Mouse (Mus musculus) lung, postnatal 0 days (tissue): ENCODE measurements around the gene Exoc6. TPM values are rescaled to one million over a fixed set of nuclear protein-coding genes. Genes with fewer than 3 reads are reported as not detected.

ENCODE experiments used
- ATAC-seq: fragments of 200-750 bp; cut with Nextera tagmentation; 2 replicates; pipeline ENCODE4 v1.8.0; 2017; ENCODE audit warnings: moderate library complexity
- DNase-seq: peaks from one replicate; pipeline ENCODE4 v3.0.0-alpha.2; 2016; ENCODE audit warnings: low spot score
- H3K27ac ChIP-seq: fragments of 300-500 bp; sonication (generic); 2 replicates; pipeline ENCODE4 v1.5.1; 2014; ENCODE audit warnings: antibody characterized with exemption, mild to moderate bottlenecking, low read length, mixed read lengths
- H3K27me3 ChIP-seq: fragments of 300-500 bp; sonication (generic); replicated peaks from 2 replicates; pipeline ENCODE4 v1.6.1; 2014; ENCODE audit warnings: low read length, mixed read lengths; ENCODE audit not compliant: insufficient read depth
- H3K36me3 ChIP-seq: fragments of 300-500 bp; sonication (generic); 2 replicates; pipeline ENCODE4 v1.6.1; 2014; ENCODE audit warnings: low read length, mixed read lengths; ENCODE audit not compliant: insufficient read depth
- H3K4me1 ChIP-seq: fragments of 300-500 bp; sonication (generic); 2 replicates; pipeline ENCODE4 v1.6.1; 2014; ENCODE audit warnings: antibody characterized with exemption, low read depth, low read length, mixed read lengths; ENCODE audit not compliant: insufficient read depth
- H3K4me2 ChIP-seq: fragments of 300-500 bp; sonication (generic); replicated peaks from 2 replicates; pipeline ENCODE4 v1.6.1; 2014; ENCODE audit warnings: low read depth, mild to moderate bottlenecking, low read length, moderate library complexity, mixed read lengths
- H3K4me3 ChIP-seq: fragments of 300-500 bp; sonication (generic); 2 replicates; pipeline ENCODE4 v1.5.1; 2014; ENCODE audit warnings: low read depth, low read length
- H3K9ac ChIP-seq: fragments of 300-500 bp; sonication (generic); replicated peaks from 2 replicates; pipeline ENCODE4 v1.6.1; 2014; ENCODE audit warnings: low read depth, mild to moderate bottlenecking
- H3K9me3 ChIP-seq: fragments of 300-500 bp; sonication (generic); 2 replicates; pipeline ENCODE4 v1.6.1; 2016; ENCODE audit warnings: low read length, mixed read lengths
- CTCF ChIP-seq: IDR thresholded peaks from 2 replicates; pipeline ENCODE4 v1.5.1; 2016; ENCODE audit warnings: antibody characterized with exemption, mild to moderate bottlenecking
- EP300 ChIP-seq: IDR thresholded peaks from 2 replicates; pipeline ENCODE4 v1.6.1; 2016; ENCODE audit warnings: antibody characterized with exemption, mild to moderate bottlenecking, control low read depth
- WGBS: fragments of 180-500 bp; shearing (Covaris S2); extraction: QIAGEN DNeasy Blood & Tissue Kit; methylation state at CpG from one replicate; pipeline ENCODE4 v1.1.7; 2014; 5-methylcytosine and 5-hydroxymethylcytosine counted together
- polyA plus RNA-seq: library from polyadenylated mRNA; unstranded; fragments of >200 nt; fragmentation: Nextera tagmentation; extraction: Ambion mirVana; gene quantifications from 2 replicates; pipeline ENCODE4 v1.2.1, GENCODE M21; 2015

Exoc6 gene
- polyA plus RNA-seq, 1 experiment from 2014 or later: 11.3 TPM

- H3K36me3 ChIP-seq: no peaks in the 10 kb centered on the region
- no peaks in the 10 kb centered on the region for H3K9me3 ChIP-seq
- DNase-seq (no peak), ATAC-seq (no peak)
- no peak overlapping the region for H3K4me2 ChIP-seq
- no peaks in the 10 kb centered on the region for H3K27me3 ChIP-seq
- H3K9ac ChIP-seq: no peak overlapping the region
- H3K4me1 ChIP-seq: no peaks in the 10 kb centered on the region
- H3K4me3 ChIP-seq: no peak overlapping the region
- H3K27ac ChIP-seq: no peak overlapping the region
- TF ChIP-seq CTCF (no peak), EP300 (no peak)
- WGBS: 13% methylated on average over 1 of the region's 1 CpGs
These were observed 168.9 kb downstream of the Exoc6 start for GRCm38 (mm10) chr19:37719166-37719565.

- Histone ChIP-seq H3K27me3 (no peaks in the 10 kb centered on the region), H3K4me2 (no peak overlapping the region), H3K36me3 (no peaks in the 10 kb centered on the region), H3K9me3 (no peaks in the 10 kb centered on the region), H3K27ac (no peak overlapping the region), H3K9ac (no peak overlapping the region), H3K4me1 (no peaks in the 10 kb centered on the region), H3K4me3 (no peak overlapping the region)
- TF ChIP-seq EP300: no peak
- no peak for TF ChIP-seq CTCF
- ATAC-seq: no peak
- 98% methylated on average over 5 of the region's 5 CpGs for WGBS
- no peak for DNase-seq
These were observed 174.4 kb downstream of the Exoc6 start for GRCm38 (mm10) chr19:37724591-37724990.

GRCm38 (mm10) chr19:37726585-37726984, 176.4 kb downstream of the Exoc6 start:
- no peak for TF ChIP-seq CTCF
- no peak for TF ChIP-seq EP300
- Histone ChIP-seq H3K27ac (no peak overlapping the region), H3K4me2 (no peak overlapping the region), H3K27me3 (no peaks in the 10 kb centered on the region), H3K4me3 (no peak overlapping the region), H3K4me1 (no peaks in the 10 kb centered on the region), H3K36me3 (no peaks in the 10 kb centered on the region), H3K9me3 (no peaks in the 10 kb centered on the region), H3K9ac (no peak overlapping the region)
- 88% methylated on average over 7 of the region's 7 CpGs for WGBS
- DNase-seq (no peak), ATAC-seq (no peak)

GRCm38 (mm10) chr19:37727366-37727765, 177.1 kb downstream of the Exoc6 start:
- H3K9ac ChIP-seq: no peak overlapping the region
- H3K4me1 ChIP-seq: no peaks in the 10 kb centered on the region
- ATAC-seq (no peak), DNase-seq (no peak)
- no peak overlapping the region for H3K4me3 ChIP-seq
- no peaks in the 10 kb centered on the region for H3K36me3 ChIP-seq
- no peaks in the 10 kb centered on the region for H3K9me3 ChIP-seq
- H3K27me3 ChIP-seq: no peaks in the 10 kb centered on the region
- H3K27ac ChIP-seq: no peak overlapping the region
- H3K4me2 ChIP-seq: no peak overlapping the region
- TF ChIP-seq EP300 (no peak), CTCF (no peak)
- WGBS: 86% methylated on average over 2 of the region's 2 CpGs

Other genes with a start within 250 kb of the Exoc6 start
- gene Ide, start 212.6 kb upstream of the Exoc6 start, polyA plus RNA-seq: 15.6 and 19.7 TPM in 2 replicates
- 2.1 and 3.2 TPM in 2 replicates for gene Kif11, start 174.0 kb upstream of the Exoc6 start, polyA plus RNA-seq
- gene Hhex, start 115.6 kb upstream of the Exoc6 start, polyA plus RNA-seq: 23.4 and 30.6 TPM in 2 replicates
- gene Cyp26c1, start 135.2 kb downstream of the Exoc6 start, polyA plus RNA-seq: not detected in 2 replicates
- 0.14 TPM in 1 of 2 replicates, not detected in the other for gene Cyp26a1, start 147.4 kb downstream of the Exoc6 start, polyA plus RNA-seq